Mouse (Mus musculus): ENCODE measurements around the gene Cyb5r2.
A peak's percentile ranks its signal among the peaks of the same experiment; 100 is the strongest.

The Cyb5r2 gene

GRCm38 (mm10) chr7:107722536-107722935 lies 35.3 kb downstream of the Cyb5r2 start:
- DNase-seq (ENCODE audit: low spot score), result no peak

DNA sequence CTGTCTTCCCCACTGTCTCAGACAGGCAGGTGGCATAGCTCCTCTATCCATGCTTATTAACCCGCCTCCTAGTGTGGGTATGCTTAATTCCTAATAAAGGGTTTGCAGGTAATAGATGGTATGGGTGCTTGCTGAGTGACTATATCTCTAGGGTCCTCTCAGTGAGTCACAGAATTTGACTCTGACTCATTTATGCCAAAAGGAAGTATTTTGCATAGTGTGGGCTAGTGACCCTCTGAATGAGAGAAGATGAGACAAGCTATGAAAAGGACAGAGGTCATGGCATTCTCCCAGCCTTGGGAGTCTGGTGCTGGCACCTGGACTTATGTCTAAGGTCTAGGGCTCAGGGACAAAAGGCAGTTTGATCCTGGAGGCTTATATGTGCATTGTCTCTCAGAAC lies 37.1 kb downstream of the Cyb5r2 start:
- no peak for DNase-seq (ENCODE audit: low spot score)

DNA sequence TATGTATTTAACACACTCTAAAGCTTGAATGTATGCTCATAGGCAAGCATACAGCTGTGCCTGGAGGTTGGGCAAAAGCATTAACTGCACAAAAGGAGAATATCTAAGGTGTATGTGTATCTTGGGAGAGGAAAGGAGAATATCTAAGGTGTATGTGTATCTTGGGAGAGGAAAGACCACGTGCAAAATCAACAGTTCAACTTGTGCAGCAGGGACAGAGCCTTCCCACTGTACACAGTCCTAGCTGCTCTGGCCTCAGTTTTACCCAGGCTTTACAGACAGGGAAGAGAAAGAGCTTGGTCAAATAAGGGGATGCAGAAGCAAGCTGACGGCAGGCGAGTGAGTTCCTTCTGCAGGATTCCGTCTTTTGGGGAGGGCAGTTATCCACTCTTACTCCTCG lies 43.8 kb downstream of the Cyb5r2 start:
- no peak for DNase-seq (ENCODE audit: low spot score)

DNA sequence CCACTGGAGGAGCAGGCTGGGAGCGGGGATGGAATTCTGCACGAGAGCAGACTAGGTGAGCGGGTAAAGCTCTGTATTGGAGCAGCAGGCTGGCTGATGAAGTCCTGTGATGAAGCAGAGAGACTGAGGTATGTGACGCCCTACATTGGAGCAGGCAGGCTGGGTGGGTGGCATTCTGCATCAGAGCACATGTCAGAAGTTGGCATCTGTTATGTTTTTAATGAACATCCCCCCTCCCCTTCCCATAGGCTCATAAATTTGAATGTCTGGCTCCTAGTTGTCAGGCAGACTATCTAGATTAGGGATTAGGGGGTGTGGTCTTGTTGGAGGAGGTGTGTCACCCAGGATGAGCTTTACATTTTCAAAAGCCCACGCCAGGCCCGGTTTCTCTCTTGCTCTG lies 45.1 kb downstream of the Cyb5r2 start:
- DNase-seq (ENCODE audit: low spot score), result no peak

- peak; percentile 80 for DNase-seq (ENCODE audit: low spot score)
These were observed 49.2 kb downstream of the Cyb5r2 start for GRCm38 (mm10) chr7:107708491-107709112.

- DNase-seq (ENCODE audit: low spot score), result no peak
These were observed 50.2 kb downstream of the Cyb5r2 start for GRCm38 (mm10) chr7:107707650-107708049.

GRCm38 (mm10) chr7:107705941-107706340 lies 51.9 kb downstream of the Cyb5r2 start:
- peak; percentile 44 for DNase-seq (ENCODE audit: low spot score)

DNA sequence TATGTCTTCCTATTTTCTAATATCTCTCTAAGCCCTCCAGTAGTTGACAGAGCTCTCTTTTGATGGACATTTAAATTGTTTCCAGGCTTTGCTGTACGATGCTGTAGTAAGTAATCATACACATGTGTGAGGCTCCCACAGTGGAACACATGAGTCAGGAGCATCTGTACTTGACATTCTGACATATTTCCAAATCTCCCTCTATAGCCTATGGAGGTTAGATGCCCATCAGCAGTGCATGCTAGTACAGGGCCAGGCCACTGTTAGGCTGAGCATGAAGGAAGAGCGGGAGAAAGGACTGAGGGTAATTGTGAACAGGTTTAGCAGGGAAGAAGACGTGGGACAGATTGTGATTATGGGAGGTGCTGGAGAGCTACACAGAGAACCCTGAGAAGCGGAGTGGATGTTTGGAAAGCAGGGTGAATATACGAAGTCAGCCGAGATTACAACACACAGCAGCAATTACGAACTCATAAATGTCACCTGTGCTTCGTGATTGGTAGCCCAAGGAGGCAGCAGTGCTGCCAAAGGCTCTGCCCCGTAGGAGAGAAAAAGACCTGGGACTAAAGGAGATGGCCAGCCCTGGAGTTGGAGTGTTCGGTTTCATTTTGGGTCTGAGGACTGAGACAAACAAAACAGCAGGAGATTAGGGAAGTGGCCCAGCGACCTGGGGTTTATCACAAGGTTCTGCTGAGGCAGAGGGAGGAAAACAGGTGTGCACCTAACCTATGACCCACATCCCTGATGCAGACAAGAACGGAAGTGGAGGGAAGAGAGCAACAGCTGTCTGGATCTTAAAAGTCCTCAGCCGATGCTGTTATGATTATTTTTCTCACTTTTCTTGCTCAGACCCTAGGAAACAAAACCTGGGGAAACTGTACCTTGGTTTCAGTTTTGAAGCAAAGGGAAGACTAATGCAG lies 55.1 kb downstream of the Cyb5r2 start:
- DNase-seq (ENCODE audit: low spot score), result no peak

GRCm38 (mm10) chr7:107700646-107701045 lies 57.2 kb downstream of the Cyb5r2 start:
- no peak for DNase-seq (ENCODE audit: low spot score)

GRCm38 (mm10) chr7:107699926-107700325 lies 57.9 kb downstream of the Cyb5r2 start:
- DNase-seq (ENCODE audit: low spot score), result no peak
